Mouse (Mus musculus): ENCODE measurements around the gene Olfr164. TPM values are rescaled to one million over a fixed set of nuclear protein-coding genes. Genes with fewer than 3 reads are reported as not detected.

The Olfr164 gene
- total RNA-seq (2023) = not detected

DNA sequence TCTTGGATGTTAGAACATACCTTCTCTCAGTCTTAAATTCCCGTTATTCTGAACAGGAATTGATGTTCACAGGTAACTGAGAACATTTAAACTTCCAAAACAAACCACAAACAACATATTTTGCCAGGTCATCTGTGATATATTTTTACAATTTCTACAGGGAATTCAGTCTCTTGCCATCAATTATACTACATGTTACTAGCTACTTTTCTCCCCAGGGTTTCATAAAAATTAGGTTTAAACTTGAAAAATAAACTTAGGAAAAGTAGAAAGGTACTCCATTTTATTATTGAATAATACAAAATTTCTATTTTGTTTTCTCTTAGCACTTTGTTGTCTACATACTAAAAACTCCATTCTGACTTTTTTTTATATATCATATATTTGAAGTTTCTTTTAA is at the start of gene Olfr164:
Olfr164 (minus strand) TSS at position 101 of the 400 bp plus-strand sequence.

Other genes with a start within 250 kb of the Olfr164 start
- not detected for gene Olfr165, start 109.1 kb upstream of the Olfr164 start, total RNA-seq (2023)
- not detected for gene Olfr166, start 169.6 kb upstream of the Olfr164 start, total RNA-seq (2023)
- gene Olfr167, start 208.2 kb upstream of the Olfr164 start, total RNA-seq (2023) = not detected
- not detected for gene Olfr168, start 221.5 kb upstream of the Olfr164 start, total RNA-seq (2023)

All from T-cell, adult 66 days (primary cell).